Mouse (Mus musculus) liver, adult 2 months (tissue): ENCODE data around the gene Aqp11.

ENCODE experiments used
- CTCF ChIP-seq: fragments of 200-500 bp; IDR thresholded peaks from 2 replicates; pipeline ENCODE4 v1.5.1; 2011; ENCODE audit warnings: low read depth, low read length, control low read depth
- POLR2A ChIP-seq: fragments of 200-500 bp; IDR thresholded peaks from 2 replicates; pipeline ENCODE4 v1.6.1; 2011; ENCODE audit warnings: low read length, control low read depth; ENCODE audit not compliant: insufficient read depth; ENCODE audit errors: extremely low read depth

GRCm38 (mm10) chr7:97707123-97707522, 31.0 kb downstream of the Aqp11 start:
- TF ChIP-seq CTCF (no peak), POLR2A (no peak)
